Mouse (Mus musculus): ENCODE results near the gene Ulk4.

GRCm38 (mm10) chr9:121005961-121006360 lies 271.0 kb downstream of the Ulk4 start:
- TF ChIP-seq CTCF (IDR thresholded peaks at IDR 0.05; ENCODE audit: insufficient read depth, low read length) (no peak), POLR2A (IDR thresholded peaks at IDR 0.05; ENCODE audit: borderline replicate concordance, extremely low read depth, low read depth, low read length) (no peak)

Measured in lung, adult 2 months (tissue).